Mouse (Mus musculus) forebrain, postnatal 0 days (tissue): ENCODE data around the gene Comt. TPM values are rescaled to one million over a fixed set of nuclear protein-coding genes. Genes with fewer than 3 reads are reported as not detected.

Experiments
- ATAC-seq: fragments of 200-750 bp; cut with Nextera tagmentation; 2 replicates; pipeline ENCODE4 v1.8.0; 2017; ENCODE audit warnings: mild to moderate bottlenecking, moderate library complexity
- DNase-seq: peaks from one replicate; pipeline ENCODE4 v3.0.0-alpha.2; 2015
- H3K27ac ChIP-seq: fragments of 300-500 bp; sonication (generic); 2 replicates; pipeline ENCODE4 v1.5.1; 2014; ENCODE audit warnings: low read depth, mild to moderate bottlenecking, antibody characterized with exemption, low read length, moderate library complexity, mixed read lengths
- H3K27me3 ChIP-seq: fragments of 300-500 bp; sonication (generic); 2 replicates; pipeline ENCODE4 v1.6.1; 2014; ENCODE audit warnings: mild to moderate bottlenecking, low read length, mixed read lengths; ENCODE audit not compliant: insufficient read depth
- H3K36me3 ChIP-seq: fragments of 300-500 bp; sonication (generic); 2 replicates; pipeline ENCODE4 v1.6.1; 2014; ENCODE audit warnings: mild to moderate bottlenecking, moderate library complexity; ENCODE audit not compliant: insufficient read depth
- H3K4me1 ChIP-seq: fragments of 300-500 bp; sonication (generic); 2 replicates; pipeline ENCODE4 v1.6.1; 2014; ENCODE audit warnings: antibody characterized with exemption; ENCODE audit not compliant: insufficient read depth
- H3K4me2 ChIP-seq: fragments of 300-500 bp; sonication (generic); 2 replicates; pipeline ENCODE4 v1.6.1; 2014; ENCODE audit warnings: low read depth, mild to moderate bottlenecking, moderate library complexity
- H3K4me3 ChIP-seq: fragments of 300-500 bp; sonication (generic); 2 replicates; pipeline ENCODE4 v1.5.1; 2014; ENCODE audit warnings: low read depth, low read length, mixed read lengths
- H3K9ac ChIP-seq: fragments of 300-500 bp; sonication (generic); 2 replicates; pipeline ENCODE4 v1.6.1; 2014; ENCODE audit warnings: mild to moderate bottlenecking
- H3K9me3 ChIP-seq: fragments of 300-500 bp; sonication (generic); 2 replicates; pipeline ENCODE4 v1.6.1; 2016; ENCODE audit warnings: low read length
- CTCF ChIP-seq: sonication (generic); IDR thresholded peaks from 2 replicates; pipeline ENCODE4 v1.5.1; 2016; ENCODE audit warnings: antibody characterized with exemption, control low read depth, low read depth
- WGBS: fragments of 180-500 bp; shearing (Covaris S2); extraction: QIAGEN DNeasy Blood & Tissue Kit; methylation state at CpG from one replicate; pipeline ENCODE4 v1.1.7; 2014; 5-methylcytosine and 5-hydroxymethylcytosine counted together
- polyA plus RNA-seq: library from polyadenylated mRNA; unstranded; fragments of >200 nt; fragmentation: Nextera tagmentation; extraction: Ambion mirVana; gene quantifications from 2 replicates; pipeline ENCODE4 v1.2.1, GENCODE M21; 2015
- total RNA-seq: library from RNA; depleted of rRNA; stranded (reverse); fragments of >200 nt; gene quantifications from 2 replicates; pipeline ENCODE4 v1.2.3, GENCODE M21; 2014

Comt gene
- total and polyA plus RNA-seq, 2 experiments from 2014 or later: 68.4 to 105 TPM

- DNase-seq (no peak), ATAC-seq (no peak)
- no peak overlapping the region for H3K4me2 ChIP-seq
- peaks cover 35% of the 10 kb centered on the region for H3K36me3 ChIP-seq
- no peak overlapping the region for H3K9ac ChIP-seq
- H3K4me1 ChIP-seq: peaks cover 22% of the 10 kb centered on the region; the same call in 1 of the 2 replicates
- no peak overlapping the region for H3K27ac ChIP-seq
- TF ChIP-seq CTCF: no peak
- H3K4me3 ChIP-seq: no peak overlapping the region
- H3K9me3 ChIP-seq: no peaks in the 10 kb centered on the region
- H3K27me3 ChIP-seq: no peaks in the 10 kb centered on the region
- WGBS: 15% methylated on average over 6 of the region's 7 CpGs
Observed at GRCm38 (mm10) chr16:18395620-18396036, 31.0 kb downstream of the Comt start.

- WGBS: 12% methylated on average over 11 of the region's 11 CpGs
- Histone ChIP-seq H3K27me3 (no peaks in the 10 kb centered on the region), H3K36me3 (peaks cover 32% of the 10 kb centered on the region), H3K9ac (no peak overlapping the region), H3K4me2 (no peak overlapping the region), H3K9me3 (no peaks in the 10 kb centered on the region), H3K4me3 (no peak overlapping the region), H3K4me1 (peaks cover 18% of the 10 kb centered on the region; the same call in 1 of the 2 replicates), H3K27ac (0 out of 2 replicates have a peak overlapping the region, but pooled peaks have one; percentile 2)
- DNase-seq (no peak), ATAC-seq (no peak)
- TF ChIP-seq CTCF: no peak
Observed at GRCm38 (mm10) chr16:18394777-18395619, 31.7 kb downstream of the Comt start.

GRCm38 (mm10) chr16:18394056-18394455, 32.6 kb downstream of the Comt start:
- WGBS: 49% methylated on average over 3 of the region's 3 CpGs
- Histone ChIP-seq H3K4me3 (no peak overlapping the region), H3K27me3 (no peaks in the 10 kb centered on the region), H3K9me3 (no peaks in the 10 kb centered on the region), H3K9ac (no peak overlapping the region), H3K4me1 (peaks cover 18% of the 10 kb centered on the region; the same call in 1 of the 2 replicates), H3K27ac (no peak overlapping the region), H3K36me3 (peaks cover 23% of the 10 kb centered on the region), H3K4me2 (peak overlapping the region; percentile 95)
- DNase-seq (no peak), ATAC-seq (no peak)
- no peak for TF ChIP-seq CTCF

GRCm38 (mm10) chr16:18393595-18393994, 33.1 kb downstream of the Comt start:
- H3K9ac ChIP-seq: peak overlapping the region; percentile 72

GRCm38 (mm10) chr16:18392469-18393426, 33.9 kb downstream of the Comt start:
- peak overlapping the region; percentile 61 for H3K4me3 ChIP-seq
- peak overlapping the region; percentile 70; the same call in 1 of the 2 replicates for H3K27ac ChIP-seq
- WGBS: 1% methylated on average over 59 of the region's 63 CpGs
- H3K9me3 ChIP-seq: no peaks in the 10 kb centered on the region
- no peaks in the 10 kb centered on the region for H3K27me3 ChIP-seq
- peak; percentile 72 for TF ChIP-seq CTCF
- H3K4me1 ChIP-seq: peaks cover 18% of the 10 kb centered on the region; the same call in 1 of the 2 replicates
- H3K4me2 ChIP-seq: peak overlapping the region; percentile 95
- peak overlapping the region; percentile 72 for H3K9ac ChIP-seq
- ATAC-seq (peak; percentile 90), DNase-seq (peak; percentile 83)
- H3K36me3 ChIP-seq: peaks cover 10% of the 10 kb centered on the region

More at GRCm38 (mm10) chr16:18393595-18393994, 33.1 kb downstream of the Comt start:
- 46% methylated on average over 5 of the region's 5 CpGs for WGBS
- Histone ChIP-seq H3K27ac (peak overlapping the region; percentile 70; the same call in 1 of the 2 replicates), H3K4me1 (peaks cover 18% of the 10 kb centered on the region; the same call in 1 of the 2 replicates), H3K36me3 (peaks cover 18% of the 10 kb centered on the region), H3K4me3 (peak overlapping the region; percentile 61), H3K27me3 (no peaks in the 10 kb centered on the region), H3K9me3 (no peaks in the 10 kb centered on the region), H3K4me2 (peak overlapping the region; percentile 95)
- no peak for ATAC-seq
- TF ChIP-seq CTCF: no peak
- DNase-seq: no peak

- Histone ChIP-seq H3K9ac (no peak overlapping the region), H3K4me3 (no peak overlapping the region), H3K9me3 (no peaks in the 10 kb centered on the region), H3K36me3 (no peaks in the 10 kb centered on the region), H3K4me1 (peaks cover 18% of the 10 kb centered on the region; the same call in 1 of the 2 replicates), H3K27me3 (no peaks in the 10 kb centered on the region), H3K4me2 (no peak overlapping the region), H3K27ac (no peak overlapping the region)
- ATAC-seq (no peak), DNase-seq (no peak)
- no peak for TF ChIP-seq CTCF
- WGBS: 90% methylated on average over 3 of the region's 3 CpGs
Observed at GRCm38 (mm10) chr16:18391728-18392127, 34.9 kb downstream of the Comt start.
